Mouse (Mus musculus): ENCODE results near the gene Ankrd65. TPM values are rescaled to one million over a fixed set of nuclear protein-coding genes. Genes with fewer than 3 reads are reported as not detected.
"Not testable (repeated sequence)": the region's sequence is repeated elsewhere in the genome, so short reads cannot be mapped to it uniquely, and the experiment has no call there.

The Ankrd65 gene
- polyA plus RNA-seq, 1 experiment from 2014 or later = 0.42 TPM

DNA sequence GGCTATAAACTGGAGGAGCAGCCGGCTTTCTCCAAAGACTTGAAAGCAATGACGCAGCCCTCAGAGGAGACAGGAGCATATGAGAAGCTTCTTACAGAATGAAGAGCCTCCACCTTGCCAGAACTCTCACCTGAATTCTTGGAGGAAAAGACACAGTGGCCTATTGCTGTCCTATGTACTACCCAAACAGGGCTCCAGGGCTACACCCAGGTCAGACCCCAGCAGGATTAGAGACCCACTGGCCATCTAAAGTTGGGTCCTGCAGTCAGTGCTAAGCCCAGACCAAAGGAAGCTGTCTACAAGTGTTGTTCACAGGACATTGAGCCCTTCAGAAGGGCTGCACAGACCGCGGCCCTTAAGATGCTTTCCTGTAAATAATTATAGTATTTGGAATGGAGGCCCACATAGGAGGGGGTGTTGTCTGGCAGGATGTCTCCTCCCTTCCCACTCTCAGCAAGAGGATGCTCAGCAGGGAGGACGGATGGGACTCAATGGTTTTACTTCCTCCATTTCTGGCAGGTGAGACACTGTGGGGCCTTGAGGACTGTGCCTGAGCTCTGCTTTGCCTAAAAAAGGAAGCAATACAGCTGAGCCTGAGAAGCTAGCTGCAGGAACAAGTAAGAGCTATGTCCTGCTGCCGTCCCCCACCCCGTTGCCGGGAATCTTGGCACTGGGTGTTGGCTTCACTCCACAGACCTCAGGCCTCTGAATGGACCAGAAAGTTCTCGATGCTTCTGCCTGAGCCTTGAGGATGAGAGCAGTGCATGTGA lies 15.1 kb upstream of the Ankrd65 start:
- DNase-seq (ENCODE audit: low spot score) = no peak

DNA sequence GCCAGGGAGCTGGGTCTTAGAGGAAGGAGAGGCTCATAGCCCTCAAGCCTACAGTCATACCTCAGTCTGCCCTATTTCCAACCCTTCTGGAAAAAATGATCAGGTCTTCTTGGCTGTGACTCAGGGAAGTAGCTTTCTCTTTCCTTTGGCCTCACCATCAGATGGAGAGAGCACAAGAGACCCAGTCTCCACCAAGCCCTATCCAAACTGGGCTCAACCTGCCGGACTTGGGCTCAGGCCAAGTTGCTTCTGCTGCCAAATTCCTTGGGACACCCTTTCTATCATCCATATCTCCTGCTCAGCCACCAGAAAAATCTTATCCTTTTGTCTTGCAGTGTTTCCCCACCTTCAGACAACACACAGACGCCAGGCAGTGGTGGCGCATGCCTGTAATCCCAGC lies 14.4 kb upstream of the Ankrd65 start:
- no peak for DNase-seq (ENCODE audit: low spot score)

DNA sequence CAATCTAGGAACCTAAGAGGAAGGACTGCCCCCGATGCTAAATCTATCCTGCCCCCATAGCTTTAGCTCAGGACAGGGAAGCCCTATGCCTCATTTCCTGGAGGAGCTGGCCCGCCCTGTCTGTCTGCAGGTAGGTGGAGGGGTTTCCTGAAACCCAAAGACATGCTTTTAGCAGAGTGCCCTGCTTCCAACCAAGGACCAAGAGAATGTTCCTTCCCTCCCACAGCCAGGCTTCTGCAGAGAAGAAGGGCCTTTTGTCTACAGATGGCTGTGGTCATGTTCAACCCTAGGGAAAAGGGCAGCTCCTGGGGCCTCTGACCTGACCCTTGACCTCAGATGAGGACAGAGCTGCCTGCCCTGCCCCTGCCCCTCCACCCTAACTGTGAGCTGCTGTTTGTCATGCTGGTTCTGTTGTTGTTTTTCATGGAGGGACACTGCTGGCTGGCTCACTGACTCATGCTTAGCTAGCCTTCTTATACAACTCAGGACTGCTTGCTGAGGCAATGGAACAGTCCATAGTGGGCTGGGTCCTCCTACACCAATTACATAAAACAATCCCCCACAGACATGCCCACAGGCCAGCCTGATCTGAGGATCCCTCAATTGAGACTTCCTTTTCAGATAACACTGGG lies 13.4 kb upstream of the Ankrd65 start:
- DNase-seq (ENCODE audit: low spot score) = no peak

DNA sequence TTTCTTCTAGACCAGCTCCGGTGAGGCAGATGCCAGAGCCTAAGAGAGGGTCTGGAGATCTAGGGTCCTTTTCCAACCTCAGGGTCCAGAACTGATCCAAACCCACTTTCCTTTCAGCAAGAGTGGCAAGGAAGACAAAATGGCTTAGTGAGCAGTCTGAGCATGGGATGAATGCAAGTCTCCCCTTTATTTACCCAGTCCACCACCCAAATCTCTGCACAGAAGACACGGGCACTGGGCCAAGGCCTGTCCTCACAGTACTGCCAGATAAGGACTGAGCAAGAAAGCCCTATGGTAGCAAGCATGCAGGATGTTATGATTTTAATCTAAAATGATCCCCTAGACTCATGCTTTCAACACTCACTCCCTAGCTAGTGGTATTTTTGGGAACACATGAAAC lies 12.4 kb upstream of the Ankrd65 start:
- no peak for DNase-seq (ENCODE audit: low spot score)

DNA sequence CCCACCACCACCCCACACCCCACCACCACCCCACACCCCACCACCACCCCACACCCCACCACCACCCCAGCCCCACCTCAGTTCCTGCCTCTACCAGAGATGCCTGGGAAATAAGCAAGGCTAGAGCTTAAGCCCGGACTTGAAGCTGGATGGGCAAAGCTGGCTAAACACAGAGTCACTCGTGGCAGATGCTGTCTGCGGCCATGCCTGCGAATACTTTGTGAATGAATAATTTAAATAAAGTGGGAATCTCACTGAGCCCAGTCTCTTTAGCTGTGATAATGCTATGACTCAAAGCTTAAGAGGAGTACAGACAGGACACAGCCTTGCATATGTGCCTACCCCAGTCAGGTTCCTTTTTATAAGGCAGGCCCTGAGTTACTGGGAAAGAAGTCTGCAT lies 10.7 kb upstream of the Ankrd65 start:
- no peak for DNase-seq (ENCODE audit: low spot score)

DNA sequence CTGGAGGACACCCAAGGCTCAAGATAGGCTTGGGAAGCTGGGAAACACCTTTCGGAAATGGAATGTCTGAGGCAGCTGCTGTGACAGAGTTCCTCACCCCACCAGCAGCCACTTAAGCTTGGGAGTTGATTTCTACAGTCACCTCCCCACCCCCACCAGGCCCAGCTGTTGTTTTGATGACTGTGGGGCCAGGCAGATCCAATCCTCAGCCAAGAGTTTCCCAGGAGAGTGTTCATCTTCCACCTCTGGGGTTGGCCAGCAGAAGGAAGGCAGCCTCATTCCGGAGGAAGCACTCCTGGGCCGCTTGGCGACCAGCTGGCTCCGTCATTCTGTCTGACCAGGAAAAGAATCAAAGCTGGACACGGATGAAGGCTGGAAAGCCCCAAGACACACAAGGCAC lies 9.3 kb upstream of the Ankrd65 start:
- no peak for DNase-seq (ENCODE audit: low spot score)

DNA sequence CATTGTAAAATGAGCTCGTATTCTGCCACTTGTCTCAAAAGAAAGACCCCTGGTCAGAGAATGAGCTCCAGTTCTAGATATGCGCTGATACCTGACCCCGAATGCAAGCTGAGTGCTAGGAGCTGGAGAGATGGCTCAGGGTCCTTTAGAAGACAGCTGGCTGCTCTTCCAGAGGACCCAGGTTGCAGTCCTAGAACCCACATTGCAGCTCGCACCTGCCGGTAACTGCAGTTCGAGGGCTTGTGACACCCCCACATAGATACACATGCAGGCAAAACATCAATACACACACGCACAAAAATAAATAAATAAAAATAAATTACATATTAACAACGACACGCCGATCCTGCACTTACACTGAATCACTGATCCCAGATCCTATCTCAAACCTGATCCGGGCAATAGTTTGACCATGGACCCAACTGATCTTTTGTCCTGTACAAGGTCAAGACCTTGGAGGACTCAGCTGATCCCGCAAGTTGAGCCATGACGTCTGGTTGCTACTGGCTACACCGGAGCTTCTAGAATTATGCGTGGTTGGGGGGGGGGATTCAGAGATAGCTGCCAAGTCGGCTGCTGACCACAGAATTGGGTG lies 6.7 kb upstream of the Ankrd65 start:
- no peak for DNase-seq (ENCODE audit: low spot score)

DNA sequence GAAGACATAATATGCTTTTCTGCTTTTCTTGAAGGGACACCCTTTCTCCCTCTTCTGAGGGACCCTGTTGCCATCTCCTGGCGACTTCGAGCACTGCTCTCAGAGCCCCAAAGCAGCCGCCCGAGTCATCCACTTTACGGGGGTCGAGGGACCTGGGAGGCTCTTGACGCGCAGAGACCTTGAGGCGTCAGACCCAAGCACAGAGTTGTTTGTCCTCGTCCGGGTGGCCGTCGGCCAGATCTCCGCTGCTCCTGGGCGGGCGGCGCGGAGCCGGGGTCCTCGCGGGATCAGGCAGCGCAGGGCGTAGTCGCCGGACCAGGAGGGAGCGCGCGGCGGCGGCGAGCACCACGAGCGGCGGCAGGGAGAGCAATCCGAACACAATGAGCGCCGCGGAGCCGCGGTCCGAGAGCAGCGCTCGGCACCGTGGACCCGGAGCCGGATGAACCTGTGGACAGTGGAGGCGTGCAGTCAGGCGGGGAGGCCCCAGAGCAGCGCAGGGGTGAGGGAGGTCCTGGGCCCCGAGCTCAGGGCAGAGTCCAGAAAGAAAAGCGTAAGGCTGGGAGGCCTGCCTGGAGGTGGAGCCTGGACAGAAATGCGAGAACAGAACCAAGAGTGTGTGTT lies 6.0 kb upstream of the Ankrd65 start:
- DNase-seq (ENCODE audit: low spot score) = peak; percentile 76

DNA sequence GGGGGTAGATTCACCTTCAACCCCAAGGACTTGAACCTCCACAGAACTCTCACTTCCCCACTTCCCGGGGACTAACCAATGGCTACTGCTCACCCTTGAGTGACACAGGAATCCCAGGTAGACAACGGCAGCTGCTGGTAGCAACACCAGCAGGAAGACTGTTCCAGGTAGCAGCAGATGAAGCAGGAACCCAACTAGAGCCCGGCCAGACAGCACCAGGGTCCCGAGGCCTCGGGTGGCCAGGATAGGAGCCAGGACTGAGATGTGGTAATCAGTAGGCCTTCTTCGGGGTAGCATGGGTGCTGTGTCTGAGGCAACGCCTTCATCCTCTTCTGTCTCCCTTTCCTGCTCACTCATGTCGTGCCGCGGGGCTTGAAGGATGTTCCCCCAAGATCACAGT lies 5.0 kb upstream of the Ankrd65 start:
- no peak for DNase-seq (ENCODE audit: low spot score)

DNA sequence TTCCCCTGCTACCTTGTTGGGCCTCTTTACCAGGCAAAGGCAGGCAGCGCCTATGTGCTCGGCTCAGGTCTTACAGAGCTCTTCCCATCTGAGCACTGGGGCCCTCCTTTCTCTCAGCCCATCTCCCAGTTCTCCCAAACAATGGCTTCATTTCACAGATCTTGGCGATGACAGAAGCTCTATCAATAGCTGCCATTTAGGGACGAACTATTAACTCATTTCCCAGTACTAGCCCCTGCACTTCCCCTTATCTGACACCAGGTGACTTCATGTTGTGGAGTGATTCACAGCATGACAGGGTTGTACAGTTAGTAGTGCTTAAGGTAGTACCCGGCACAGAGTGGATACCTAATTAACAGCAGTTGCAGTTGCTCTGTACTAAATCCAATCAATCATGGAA lies 4.4 kb upstream of the Ankrd65 start, which contains the start of gene Tmem88b:
Gene Tmem88b, minus strand, starts transcription at position 56 of the 400 bp plus-strand sequence.
- no peak for DNase-seq (ENCODE audit: low spot score)

DNA sequence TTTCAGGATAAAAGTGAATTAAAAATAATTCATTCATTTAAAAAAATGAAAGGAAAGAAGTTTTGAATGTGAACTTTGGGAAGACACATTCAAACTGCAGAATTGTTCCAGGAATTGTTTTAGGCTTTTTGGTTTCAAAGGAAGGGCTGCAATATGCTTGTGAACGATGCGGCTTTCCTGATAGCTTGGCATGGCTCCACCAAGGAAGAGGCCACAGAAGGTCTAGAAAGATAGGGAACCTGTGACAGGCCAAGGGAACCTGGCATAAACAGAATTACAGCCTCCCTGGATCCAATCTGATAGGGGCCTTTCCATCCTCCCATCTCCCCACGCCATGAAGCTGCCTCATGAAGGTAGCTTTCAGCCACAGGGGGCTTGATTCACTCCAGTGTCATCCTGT lies 1.9 kb upstream of the Ankrd65 start:
- DNase-seq (ENCODE audit: low spot score) = no peak

DNA sequence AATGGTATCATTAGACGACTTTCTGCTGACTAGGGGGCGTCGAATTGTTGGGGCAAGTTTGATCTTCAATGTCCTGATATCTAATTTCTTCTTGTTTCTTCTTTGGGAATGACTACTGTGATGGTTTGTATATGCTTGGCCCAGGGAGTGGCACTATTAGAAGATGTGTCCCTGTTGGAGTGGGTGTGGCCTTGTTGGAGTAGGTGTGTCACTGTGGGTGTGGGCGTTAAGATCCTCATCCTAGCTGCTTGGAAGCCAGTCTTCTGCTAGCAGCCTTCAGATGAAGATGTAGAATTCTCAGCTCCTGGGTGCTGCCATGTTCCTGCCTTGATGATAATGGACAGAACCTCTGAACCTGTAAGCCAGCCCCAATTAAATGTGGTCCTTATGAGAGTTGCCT lies 1.4 kb upstream of the Ankrd65 start:
- not testable (repeated sequence) for DNase-seq (ENCODE audit: low spot score)

DNA sequence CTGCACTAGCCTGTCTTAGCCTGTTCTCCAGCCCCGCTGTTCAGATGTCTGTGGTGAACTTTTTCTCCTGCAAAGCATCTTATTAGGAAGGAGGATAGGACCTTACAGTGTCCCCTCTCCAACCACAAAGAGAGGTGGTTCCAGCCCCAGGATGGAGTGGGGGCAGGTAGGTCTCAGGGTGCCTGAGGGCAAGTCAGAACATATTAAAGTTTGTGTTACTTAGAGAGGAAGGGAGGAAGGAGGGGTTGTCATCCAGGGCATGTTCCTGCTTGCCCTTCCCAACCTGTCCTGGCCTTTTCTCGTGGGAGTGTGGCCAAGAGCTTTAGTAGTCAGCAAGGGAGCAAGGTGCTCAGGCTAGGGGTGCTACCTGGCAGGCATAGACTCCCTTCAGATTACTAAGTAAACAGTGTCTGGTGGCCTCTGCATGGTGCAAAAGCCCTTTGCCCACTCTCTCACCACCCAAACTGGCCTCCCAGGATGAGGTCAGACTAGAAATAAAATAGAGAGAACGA lies 467 bp downstream of the Ankrd65 start:
- DNase-seq (ENCODE audit: low spot score) = no peak

DNA sequence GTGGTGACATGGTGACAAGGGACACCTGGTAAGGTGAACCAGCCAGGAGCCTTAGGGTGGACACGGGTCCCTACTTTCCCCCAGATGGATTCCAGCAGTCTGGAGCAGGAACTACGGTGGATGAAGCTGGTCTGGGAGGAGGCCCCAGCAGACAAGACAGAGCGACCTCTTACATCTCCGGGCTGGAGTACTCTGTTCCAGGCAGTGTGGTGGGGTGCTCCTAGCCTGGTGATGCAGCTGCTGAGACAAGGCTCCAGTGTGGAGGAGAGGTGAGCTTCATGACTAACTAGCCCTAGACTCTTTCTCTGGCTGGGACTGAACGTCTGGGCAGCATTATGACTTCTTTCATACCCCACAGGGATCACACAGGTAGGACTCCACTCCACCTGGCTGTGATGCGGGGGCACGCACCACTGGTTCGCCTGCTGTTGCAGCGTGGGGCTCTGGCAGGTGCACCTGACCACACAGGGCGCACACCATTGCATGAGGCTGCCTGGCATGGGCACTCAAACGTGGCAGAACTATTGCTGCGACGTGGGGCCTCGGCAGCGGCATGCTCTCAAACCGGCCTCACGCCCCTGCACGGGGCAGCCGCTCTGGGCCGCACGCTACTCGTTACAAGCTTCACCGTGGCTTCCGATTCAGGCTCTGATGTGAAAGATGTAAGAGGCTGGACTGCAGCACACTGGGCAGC lies 1.1 kb downstream of the Ankrd65 start:
- DNase-seq (ENCODE audit: low spot score) = no peak

DNA sequence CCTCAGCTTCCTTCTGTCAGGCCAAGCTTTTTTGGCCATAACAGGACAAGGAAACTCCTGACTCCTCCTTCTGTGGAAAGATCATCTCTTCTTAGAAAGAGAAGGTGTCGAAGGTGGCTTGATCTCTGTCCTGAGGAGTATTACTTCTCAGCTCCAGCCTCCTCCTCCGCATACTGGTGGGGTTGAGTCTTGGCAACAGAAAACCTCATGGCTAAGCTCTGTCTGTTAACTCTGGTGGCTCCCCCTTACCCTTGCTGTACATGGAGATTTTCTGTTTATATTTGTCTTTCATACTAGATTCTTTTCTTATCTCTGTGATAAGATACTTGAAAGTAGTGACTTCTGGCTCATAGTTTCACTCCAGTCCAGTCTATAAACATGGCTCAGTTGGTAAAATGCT lies 3.5 kb downstream of the Ankrd65 start:
- no peak for DNase-seq (ENCODE audit: low spot score)

DNA sequence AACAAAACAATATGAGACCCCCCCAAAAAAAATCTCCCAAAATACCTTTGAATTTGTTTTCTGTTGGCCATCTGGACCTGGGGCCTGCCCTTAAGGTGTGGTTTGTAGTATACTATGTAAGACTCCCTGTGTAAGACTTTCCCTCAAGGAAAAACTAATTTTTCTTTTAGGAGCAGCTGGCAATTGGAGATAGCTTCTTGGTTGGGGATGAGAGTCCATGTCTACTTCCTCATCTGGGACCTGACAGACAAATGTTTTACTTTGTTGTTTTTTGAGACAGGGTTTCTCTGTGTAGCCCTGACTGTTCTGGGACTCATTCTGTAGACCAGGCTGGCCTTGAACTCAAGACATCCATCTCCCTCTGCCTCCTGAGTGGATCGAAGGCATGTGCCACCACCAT lies 11.8 kb downstream of the Ankrd65 start:
- DNase-seq (ENCODE audit: low spot score) = no peak

DNA sequence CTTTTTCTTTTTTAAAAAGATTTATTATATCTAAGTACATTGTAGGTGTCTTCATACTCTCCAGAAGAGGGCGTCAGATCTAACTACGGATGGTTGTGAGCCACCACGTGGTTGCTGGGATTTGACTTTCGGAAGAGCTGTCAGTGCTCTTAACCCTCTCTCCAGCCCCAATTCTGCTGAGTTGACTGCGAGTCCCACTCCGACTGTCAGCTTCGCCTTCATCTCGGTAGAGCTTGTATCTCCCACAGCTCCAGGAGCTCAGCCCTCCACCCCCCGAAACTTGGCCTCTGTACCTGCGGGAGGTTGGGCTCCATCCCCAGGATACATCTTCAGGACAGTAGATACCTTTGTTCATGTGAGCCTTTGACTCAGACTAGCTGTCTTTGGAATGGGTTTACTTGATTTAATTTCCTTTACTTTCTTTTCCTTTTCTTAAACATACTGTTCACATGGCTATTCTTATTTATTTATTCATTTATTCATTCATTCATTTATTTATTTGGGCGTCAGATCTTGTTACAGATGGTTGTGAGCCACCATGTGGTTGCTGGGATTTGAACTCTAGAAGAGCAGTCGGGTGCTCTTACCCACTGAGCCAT lies 12.6 kb downstream of the Ankrd65 start, which contains the start of gene Mrpl20:
Gene Mrpl20, plus strand, starts transcription at position 138 of the 599 bp plus-strand sequence.
- peak; percentile 51 for DNase-seq (ENCODE audit: low spot score)

DNA sequence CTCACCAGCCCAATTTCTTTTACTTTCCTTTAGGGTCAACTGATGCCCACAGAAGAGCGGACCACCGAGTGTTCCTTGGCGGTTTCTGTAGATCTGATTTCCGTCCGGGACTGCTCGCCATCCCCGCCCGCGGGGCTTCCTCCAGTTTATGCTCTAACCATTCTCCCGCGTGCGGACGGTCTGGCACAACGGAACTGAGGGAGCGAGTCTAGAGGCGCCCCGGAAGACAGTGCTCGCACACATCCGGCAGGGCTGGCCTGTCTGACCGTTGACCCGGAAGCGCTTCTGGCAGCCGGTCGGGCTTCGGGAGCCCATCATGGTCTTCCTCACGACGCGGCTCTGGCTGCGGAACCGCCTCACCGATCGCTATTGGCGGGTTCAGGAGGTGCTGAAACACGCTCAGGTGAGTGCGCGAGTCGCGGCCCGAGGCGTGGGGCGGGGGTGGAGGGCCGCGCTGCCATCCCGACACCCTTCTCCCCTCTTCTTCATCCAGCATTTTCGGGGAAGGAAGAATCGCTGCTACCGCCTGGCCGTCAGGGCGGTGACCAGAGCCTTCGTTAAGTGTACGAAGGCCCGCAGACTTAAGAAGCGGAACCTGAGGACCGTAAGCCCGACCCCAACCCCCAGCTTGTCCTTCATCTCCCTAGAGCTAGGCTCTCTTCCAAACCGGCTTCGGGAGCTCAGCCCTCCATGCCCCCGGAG lies 13.3 kb downstream of the Ankrd65 start:
- DNase-seq (ENCODE audit: low spot score) = peak; percentile 96

DNA sequence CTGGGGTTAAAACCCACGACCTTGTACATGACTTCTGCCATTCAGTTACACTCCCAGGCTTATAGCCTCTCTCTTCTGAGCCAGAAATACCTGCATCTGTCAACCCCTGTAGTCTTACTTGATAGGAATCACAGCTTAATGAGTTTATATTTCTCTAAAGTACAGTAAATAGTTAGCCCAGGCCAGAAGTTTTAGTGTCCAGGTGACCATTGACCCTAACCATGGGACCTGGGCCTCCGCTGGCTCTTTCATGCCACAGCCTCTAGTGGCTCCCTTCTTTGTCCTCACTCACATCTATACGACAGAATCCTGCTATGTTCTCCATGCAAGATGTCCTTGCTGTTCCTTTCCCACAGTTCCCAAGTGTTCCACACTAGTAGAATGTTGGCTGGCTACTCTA lies 17.6 kb downstream of the Ankrd65 start:
- DNase-seq (ENCODE audit: low spot score) = no peak

Measured in thymus, postnatal 0 days (tissue).